Mouse (Mus musculus) fat pad, adult 2 months (tissue): ENCODE measurements around the gene H13.
A peak's percentile ranks its signal among the peaks of the same experiment; 100 is the strongest.

Source experiments
- DNase-seq: peaks from one replicate; pipeline ENCODE4 v3.0.0-alpha.2; 2011; ENCODE audit warnings: low read depth, low spot score; ENCODE audit errors: extremely low read depth

The H13 gene

GRCm38 (mm10) chr2:152696476-152697164, 27.4 kb downstream of the H13 start:
- no peak for DNase-seq

DNA sequence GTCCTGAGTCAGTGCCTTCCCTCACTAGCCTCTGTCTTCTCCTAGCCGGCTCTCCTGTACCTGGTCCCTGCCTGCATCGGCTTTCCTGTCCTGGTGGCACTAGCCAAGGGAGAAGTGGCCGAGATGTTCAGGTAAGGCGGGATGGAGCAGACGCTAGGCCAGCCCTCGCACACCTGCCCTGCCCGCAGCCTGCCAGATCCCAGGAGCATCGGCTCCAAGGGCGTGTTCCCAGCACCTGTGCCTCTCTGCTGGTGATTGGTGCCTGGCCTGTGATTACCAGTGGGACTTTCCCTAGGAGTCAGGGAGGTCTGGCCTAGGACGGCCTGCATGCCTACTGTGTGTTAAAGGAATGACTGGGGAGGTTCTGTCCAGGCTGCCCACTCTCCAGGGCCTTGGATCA, 30.9 kb downstream of the H13 start:
- no peak for DNase-seq

GRCm38 (mm10) chr2:152700725-152701124, 31.5 kb downstream of the H13 start:
- no peak for DNase-seq

DNA sequence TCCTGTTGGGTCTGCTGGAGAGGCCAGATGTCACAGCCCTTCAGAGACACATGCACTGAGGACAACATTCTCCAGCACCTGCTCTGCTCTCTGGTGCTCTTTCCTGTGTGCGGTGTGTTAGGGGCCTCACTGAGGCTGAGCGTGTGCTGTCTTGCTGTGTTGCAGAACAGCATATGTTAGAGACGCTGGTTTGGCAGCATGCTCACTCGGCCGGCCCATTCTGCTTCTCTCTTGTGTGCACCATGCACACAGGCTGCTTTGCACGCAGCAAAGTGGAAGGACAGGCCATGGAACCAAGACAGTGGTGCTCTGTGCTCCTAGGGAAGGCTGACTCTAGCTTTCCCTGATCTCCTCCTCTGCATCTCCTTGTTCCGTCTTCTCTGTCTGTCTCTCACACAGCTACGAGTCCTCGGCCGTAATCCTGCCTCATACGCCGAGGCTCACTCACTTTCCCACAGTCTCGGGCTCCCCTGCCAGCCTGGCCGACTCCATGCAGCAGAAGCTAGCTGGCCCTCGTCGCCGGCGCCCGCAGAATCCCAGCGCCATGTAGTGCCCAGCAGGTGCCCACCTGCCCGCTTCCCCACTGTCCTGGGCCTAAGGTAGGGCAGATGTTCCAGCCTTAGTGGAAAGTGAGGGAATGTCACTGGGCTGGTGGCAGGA, 34.5 kb downstream of the H13 start:
- no peak for DNase-seq

GRCm38 (mm10) chr2:152704256-152704605, 35.0 kb downstream of the H13 start:
- DNase-seq, result no peak

DNA sequence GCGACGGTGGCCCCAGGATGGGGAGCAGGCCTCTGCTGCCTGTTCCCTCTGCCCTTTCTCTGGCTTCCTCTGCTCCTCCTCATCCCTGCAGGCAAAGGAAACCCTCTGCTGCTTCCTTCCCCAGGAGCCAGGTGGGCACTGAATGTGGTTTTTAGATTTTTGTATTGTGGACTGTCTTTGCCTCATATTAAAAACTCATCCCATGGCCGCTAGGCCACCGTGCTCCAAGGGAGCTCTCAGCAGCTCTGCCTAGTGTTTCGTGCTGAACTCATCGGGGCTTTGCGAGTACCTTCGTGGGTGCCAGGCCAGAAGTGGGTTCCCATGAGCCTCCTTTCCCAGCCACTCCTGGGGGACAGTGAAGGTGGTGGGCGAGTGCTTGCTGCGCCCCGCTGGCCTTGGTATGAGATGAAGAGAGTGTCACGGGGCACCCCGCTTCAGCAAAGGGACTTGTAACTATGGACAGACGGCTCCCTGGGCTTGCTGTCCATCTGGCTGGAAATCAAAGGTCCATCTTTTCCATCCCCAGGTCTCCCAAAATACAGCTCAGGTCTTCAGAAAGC, 35.6 kb downstream of the H13 start:
- no peak for DNase-seq

DNA sequence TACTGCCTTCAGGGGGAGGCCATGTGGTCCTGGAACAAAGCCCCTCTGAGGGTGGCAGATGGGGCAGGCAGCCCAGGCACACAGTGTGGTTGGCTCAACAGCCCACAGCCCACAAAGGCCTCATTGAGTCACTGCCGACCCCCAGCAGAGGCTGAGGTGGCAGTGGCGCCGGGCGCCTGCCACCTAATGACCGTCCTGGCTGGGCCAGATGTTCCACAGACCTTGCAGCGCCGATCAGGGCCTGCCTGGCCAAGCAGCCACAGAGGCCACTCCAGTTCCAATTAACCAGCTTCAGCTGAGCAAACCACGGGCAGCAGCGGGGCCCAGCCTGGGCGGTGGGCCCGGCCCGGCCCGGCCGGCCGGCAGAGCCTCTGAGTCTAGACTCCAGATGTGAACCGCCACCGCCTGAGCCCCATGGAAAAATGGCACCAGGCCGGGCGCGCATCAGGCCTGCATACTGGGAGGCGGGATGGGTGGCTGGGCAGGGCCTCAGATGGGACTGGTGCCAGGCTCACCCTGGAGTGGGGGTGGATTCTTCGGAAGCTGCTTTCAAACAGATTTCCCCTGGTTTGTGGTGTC, 36.8 kb downstream of the H13 start:
- DNase-seq, result no peak

DNA sequence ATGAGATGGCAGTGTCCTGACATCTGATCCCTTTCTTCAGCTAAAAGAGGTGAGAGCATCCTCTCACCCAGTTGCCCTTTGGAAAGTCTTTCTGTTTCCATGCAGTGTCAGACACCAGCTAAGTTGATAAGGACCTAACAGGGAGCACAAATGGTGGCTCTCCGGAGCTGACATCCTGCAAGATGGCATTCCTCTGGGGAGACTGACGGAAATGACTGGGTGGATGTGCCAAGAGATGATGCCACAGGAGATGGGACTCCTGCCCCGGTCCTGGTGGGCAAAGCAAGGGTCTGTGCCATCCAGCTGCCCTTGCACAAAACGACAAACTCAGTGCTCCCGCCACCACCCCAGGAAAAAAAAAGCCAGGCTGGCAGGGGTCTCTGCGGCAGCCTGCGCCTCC, 37.9 kb downstream of the H13 start:
- DNase-seq, result no peak

GRCm38 (mm10) chr2:152707627-152708026, 38.4 kb downstream of the H13 start:
- no peak for DNase-seq

DNA sequence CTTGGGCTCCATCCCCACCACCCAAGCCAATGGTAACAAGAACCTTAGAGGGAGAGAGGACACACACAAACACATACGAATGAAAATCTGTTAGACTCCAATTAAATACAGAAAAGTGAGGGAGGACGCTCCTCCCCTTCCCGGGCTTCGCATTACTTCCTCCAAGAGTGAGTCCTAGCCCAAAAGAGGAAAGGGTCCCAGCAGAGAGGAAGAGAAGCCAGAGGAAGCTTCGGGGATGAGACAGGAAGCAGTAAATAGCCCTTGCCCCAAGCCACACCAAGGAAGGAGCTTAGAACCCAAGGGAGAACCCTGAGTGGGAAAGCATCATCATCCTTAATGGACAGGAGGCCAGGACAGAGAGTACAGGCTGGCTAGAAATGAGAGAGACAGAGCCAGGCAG, 39.8 kb downstream of the H13 start:
- DNase-seq, result no peak

- peak; percentile 73 for DNase-seq
These were observed 47.0 kb downstream of the H13 start for GRCm38 (mm10) chr2:152716241-152716772.

GRCm38 (mm10) chr2:152717652-152718051, 48.4 kb downstream of the H13 start:
- no peak for DNase-seq

GRCm38 (mm10) chr2:152718076-152718475, 48.8 kb downstream of the H13 start:
- no peak for DNase-seq

GRCm38 (mm10) chr2:152723651-152724331, 54.5 kb downstream of the H13 start:
- no peak for DNase-seq

DNA sequence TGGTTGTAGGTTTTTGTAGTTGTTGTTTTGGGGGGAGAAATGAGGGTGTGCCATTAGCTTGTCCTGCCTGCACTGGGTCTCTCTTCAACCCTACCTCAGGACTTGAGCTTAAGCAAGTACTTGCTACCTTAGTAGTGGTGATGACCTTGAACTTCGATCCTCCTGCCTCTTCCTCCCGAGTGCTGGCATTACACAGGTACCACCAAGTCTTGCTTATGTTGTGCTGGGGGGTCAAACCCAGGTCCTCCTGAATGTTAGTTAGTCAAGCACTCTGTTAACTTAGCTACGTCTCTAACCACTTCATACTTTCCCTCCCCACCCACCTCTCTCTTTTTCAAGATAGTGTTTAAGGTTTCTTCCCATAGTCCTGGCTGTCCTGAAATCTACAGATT, 55.1 kb downstream of the H13 start:
- DNase-seq, result no peak

GRCm38 (mm10) chr2:152725178-152725750, 56.0 kb downstream of the H13 start:
- no peak for DNase-seq

DNA sequence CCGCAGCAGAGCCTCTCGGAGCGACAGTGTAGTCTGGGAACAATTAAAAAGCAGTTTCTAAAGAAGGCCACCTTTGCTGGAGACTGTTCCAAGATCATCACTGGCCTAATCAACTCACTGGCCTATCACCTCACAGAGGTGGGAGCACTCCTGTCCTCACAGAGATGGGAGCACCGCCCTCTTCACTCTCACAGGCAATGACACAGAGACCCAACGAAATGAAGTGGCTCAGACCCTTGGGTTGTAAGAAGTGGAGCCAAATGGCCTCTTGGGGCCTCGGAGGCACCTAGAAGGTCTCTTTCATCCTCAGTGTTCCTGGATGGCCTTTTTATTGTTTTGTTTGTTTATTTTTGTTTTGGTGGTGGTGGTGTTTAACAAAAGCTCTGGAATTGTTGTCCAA, 57.0 kb downstream of the H13 start:
- DNase-seq, result no peak

GRCm38 (mm10) chr2:152726751-152727335, 57.6 kb downstream of the H13 start:
- no peak for DNase-seq

DNA sequence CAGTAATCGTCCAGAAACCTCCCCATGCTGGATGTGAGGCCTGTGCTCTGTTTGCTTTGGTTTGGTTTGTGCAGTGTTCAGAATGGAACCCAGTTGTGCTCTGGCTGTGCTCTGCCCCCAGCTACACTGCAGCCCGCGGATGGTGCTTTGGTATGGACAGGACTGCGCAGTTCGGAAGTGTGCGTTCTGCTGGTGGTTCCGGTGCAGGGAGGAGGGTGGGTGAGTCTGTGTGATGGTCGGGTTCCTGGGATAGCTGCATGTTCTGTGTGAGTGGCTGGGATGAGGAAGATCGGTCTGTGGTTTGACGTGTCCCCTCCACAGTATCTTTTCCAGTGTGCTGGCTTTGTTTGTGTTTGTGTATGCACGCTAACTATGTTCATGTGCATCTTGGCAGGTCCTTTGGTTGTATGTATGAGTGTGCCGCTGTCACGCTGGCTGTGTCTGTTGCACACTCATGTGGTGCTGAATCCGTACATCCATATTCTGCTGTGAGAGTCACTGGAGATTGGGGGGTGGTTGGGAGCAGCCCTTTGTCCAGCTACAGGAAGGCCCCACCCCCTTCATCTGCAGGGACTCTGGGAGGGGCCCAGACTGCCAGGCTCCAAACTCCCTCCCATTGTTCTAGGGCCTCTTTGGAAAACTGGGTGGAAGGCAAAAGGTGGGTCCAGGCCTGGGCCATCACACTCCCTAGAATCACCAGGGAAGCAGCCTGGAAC, 58.7 kb downstream of the H13 start:
- DNase-seq, result no peak

- DNase-seq, result no peak
These were observed 59.3 kb downstream of the H13 start for GRCm38 (mm10) chr2:152728594-152728993.
